Mouse (Mus musculus): ENCODE data around the gene Gm45521. TPM values are rescaled to one million over a fixed set of nuclear protein-coding genes. Genes with fewer than 3 reads are reported as not detected.
A peak's percentile ranks its signal among the peaks of the same experiment; 100 is the strongest.

The Gm45521 gene
- polyA plus RNA-seq, 1 experiment: not detected

DNA sequence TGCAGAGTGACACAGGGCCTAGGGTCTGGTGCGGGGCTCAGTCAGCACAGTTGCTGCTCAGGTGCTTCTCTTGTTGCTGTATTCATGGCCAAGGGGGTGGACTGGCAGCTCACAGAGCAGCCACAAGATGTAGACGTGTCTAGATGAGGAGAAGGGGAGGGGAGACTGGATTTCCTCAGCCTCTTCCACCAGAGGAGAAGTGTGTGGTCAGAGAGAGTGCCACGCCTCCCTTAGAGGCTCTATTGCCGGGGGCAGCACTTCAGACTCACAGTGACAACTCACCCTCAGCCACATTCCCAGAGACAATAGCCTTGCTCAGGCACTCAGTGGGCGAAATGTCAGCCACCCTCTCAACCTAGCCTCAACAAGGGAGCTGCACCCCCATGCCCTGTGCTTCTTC, 11.8 kb upstream of the Gm45521 start:
- Histone ChIP-seq H3K4me1 (ENCODE audit: control insufficient read depth, insufficient read depth, low read length) (0 out of 2 replicates have a peak, but pooled peaks cover 1% of the 10 kb centered on the region), H3K27ac (ENCODE audit: insufficient read depth, low read length) (no peak overlapping the region), H3K4me3 (ENCODE audit: insufficient read depth, low read length) (no peak overlapping the region)
- no peak for TF ChIP-seq CTCF (IDR thresholded peaks at IDR 0.05; ENCODE audit: extremely low read depth, insufficient read depth, low read length)
- no peak for TF ChIP-seq POLR2A (IDR thresholded peaks at IDR 0.05; ENCODE audit: extremely low read depth, insufficient read depth, low read length)

DNA sequence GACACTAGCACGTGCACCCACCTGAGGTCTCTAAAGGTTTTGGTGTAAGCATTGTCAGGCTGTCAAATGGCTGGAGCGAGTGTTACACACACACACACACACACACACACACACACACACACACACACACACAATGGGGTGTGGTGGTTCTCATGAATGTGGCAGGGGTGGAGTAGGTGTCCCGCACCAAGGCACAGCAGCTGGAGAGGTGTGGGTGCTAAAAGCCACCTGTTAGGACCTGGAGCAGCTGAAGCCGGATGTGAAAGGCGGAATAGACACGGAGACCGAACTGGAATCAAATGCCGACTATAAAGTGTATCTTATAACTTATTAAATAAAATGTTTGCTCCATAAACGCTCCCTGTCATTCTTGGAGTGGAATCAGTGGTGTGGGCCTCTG, 5.9 kb upstream of the Gm45521 start:
- no peaks in the 10 kb centered on the region for H3K4me1 ChIP-seq (ENCODE audit: control insufficient read depth, insufficient read depth, low read length)
- TF ChIP-seq CTCF (IDR thresholded peaks at IDR 0.05; ENCODE audit: extremely low read depth, insufficient read depth, low read length) (no peak), POLR2A (IDR thresholded peaks at IDR 0.05; ENCODE audit: extremely low read depth, insufficient read depth, low read length) (no peak)
- H3K27ac ChIP-seq (ENCODE audit: insufficient read depth, low read length): no peak overlapping the region
- no peak overlapping the region for H3K4me3 ChIP-seq (ENCODE audit: insufficient read depth, low read length)

DNA sequence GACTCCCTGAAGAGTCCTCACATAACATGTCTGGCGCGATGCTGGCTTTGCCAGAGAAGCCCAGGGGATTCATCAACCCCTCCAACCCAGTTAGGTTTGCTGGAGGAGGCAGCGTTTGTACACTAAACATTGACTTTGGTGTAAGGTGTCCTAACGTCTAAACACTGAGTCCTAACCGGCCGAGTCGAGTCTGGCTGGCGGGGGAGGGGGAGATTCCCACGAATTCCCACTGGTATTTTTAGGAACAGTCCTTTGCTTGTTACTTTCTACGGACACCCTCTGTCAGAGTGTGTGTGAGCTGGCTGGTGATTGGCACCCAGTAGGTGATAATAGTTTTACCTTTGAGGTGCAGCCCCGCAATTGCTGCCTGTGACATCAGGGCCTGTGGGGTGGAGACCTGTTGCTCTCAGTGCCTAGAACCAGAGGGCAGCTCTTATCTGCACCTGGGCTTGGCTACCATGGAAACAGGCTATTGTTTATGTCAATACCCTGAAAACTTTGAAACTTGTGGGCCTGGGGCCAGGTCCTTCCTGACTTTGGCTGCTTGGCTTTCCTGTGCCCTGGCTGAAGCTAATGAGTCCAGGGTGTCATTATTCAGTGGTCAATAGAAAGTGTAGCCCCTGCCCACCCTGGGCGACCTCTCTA, 4.4 kb upstream of the Gm45521 start:
- H3K4me3 ChIP-seq (ENCODE audit: insufficient read depth, low read length): no peak overlapping the region
- H3K27ac ChIP-seq (ENCODE audit: insufficient read depth, low read length): peak overlapping the region; percentile 84
- no peaks in the 10 kb centered on the region for H3K4me1 ChIP-seq (ENCODE audit: control insufficient read depth, insufficient read depth, low read length)
- no peak for TF ChIP-seq POLR2A (IDR thresholded peaks at IDR 0.05; ENCODE audit: extremely low read depth, insufficient read depth, low read length)
- TF ChIP-seq CTCF (IDR thresholded peaks at IDR 0.05; ENCODE audit: extremely low read depth, insufficient read depth, low read length): no peak

DNA sequence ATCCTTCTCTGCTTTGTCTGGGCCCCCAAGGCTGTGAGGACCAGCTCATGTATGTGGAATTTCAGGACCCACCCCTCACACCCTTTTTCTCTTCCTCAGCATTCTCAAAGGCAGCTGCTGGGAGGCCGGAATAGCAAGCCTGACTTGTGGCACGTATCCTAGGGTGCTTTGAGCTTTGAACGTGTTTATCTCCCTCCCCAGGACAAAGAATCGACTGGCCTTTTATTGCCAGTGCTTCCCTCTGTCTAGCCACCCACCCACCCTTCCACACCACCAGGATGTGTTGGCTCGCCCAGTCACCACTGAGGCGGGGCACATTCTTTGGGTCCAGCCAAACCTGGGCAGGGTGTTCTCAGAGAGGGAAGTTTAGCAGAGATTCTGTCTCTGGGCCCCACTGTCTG, 3.0 kb upstream of the Gm45521 start:
- Histone ChIP-seq H3K4me3 (ENCODE audit: insufficient read depth, low read length) (no peak overlapping the region), H3K27ac (ENCODE audit: insufficient read depth, low read length) (no peak overlapping the region), H3K4me1 (ENCODE audit: control insufficient read depth, insufficient read depth, low read length) (no peaks in the 10 kb centered on the region)
- TF ChIP-seq CTCF (IDR thresholded peaks at IDR 0.05; ENCODE audit: extremely low read depth, insufficient read depth, low read length): no peak
- TF ChIP-seq POLR2A (IDR thresholded peaks at IDR 0.05; ENCODE audit: extremely low read depth, insufficient read depth, low read length): no peak

DNA sequence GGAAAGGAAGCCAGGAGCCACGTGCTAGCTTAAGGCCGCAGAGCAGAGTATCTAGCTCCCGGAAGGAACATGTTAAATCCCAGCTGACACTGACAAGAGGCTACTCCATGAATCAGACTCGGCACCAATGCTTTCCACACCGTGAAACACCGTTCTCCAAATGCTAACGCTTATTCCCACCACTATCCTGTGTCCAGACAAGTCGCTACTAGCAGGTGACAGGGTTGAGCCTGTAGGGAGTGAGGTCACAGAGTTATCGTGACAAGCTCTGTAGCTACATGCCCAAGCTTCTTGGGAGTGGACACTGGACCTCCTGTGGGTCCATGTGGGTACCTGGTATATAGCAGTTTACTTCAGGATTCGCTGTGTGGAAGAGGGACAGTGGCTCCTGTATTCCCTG, 661 bp upstream of the Gm45521 start:
- Histone ChIP-seq H3K27ac (ENCODE audit: insufficient read depth, low read length) (no peak overlapping the region), H3K4me3 (ENCODE audit: insufficient read depth, low read length) (no peak overlapping the region), H3K4me1 (ENCODE audit: control insufficient read depth, insufficient read depth, low read length) (no peaks in the 10 kb centered on the region)
- TF ChIP-seq POLR2A (IDR thresholded peaks at IDR 0.05; ENCODE audit: extremely low read depth, insufficient read depth, low read length) (no peak), CTCF (IDR thresholded peaks at IDR 0.05; ENCODE audit: extremely low read depth, insufficient read depth, low read length) (no peak)

DNA sequence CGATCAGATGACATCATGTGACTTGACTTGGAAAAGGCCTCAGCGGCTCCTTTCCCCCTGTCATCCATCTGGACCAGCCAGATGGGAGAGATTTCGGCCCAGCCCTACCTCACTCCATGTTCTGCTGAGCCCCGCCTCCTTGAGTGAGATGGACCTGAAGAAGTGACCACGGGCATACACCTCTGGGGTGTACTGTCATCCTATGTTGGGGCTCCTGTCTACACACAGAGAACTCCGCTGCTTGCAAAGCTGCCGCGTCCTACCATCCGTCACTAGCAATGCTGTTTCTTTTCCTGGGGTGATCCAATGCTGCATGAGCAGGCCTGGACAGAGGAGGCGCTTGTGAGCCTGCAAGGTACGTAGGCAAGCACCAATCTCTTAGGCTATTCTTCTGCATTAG, 3.5 kb downstream of the Gm45521 start:
- TF ChIP-seq CTCF (IDR thresholded peaks at IDR 0.05; ENCODE audit: extremely low read depth, insufficient read depth, low read length): peak; percentile 56
- TF ChIP-seq POLR2A (IDR thresholded peaks at IDR 0.05; ENCODE audit: extremely low read depth, insufficient read depth, low read length): no peak
- Histone ChIP-seq H3K4me1 (ENCODE audit: control insufficient read depth, insufficient read depth, low read length) (no peaks in the 10 kb centered on the region), H3K4me3 (ENCODE audit: insufficient read depth, low read length) (no peak overlapping the region), H3K27ac (ENCODE audit: insufficient read depth, low read length) (no peak overlapping the region)

GRCm38 (mm10) chr14:7961714-7962113, 4.6 kb downstream of the Gm45521 start:
- Histone ChIP-seq H3K4me1 (ENCODE audit: control insufficient read depth, insufficient read depth, low read length) (no peaks in the 10 kb centered on the region), H3K4me3 (ENCODE audit: insufficient read depth, low read length) (no peak overlapping the region), H3K27ac (ENCODE audit: insufficient read depth, low read length) (no peak overlapping the region)
- TF ChIP-seq POLR2A (IDR thresholded peaks at IDR 0.05; ENCODE audit: extremely low read depth, insufficient read depth, low read length) (no peak), CTCF (IDR thresholded peaks at IDR 0.05; ENCODE audit: extremely low read depth, insufficient read depth, low read length) (no peak)

- Histone ChIP-seq H3K4me3 (ENCODE audit: insufficient read depth, low read length) (no peak overlapping the region), H3K27ac (ENCODE audit: insufficient read depth, low read length) (no peak overlapping the region), H3K4me1 (ENCODE audit: control insufficient read depth, insufficient read depth, low read length) (no peaks in the 10 kb centered on the region)
- TF ChIP-seq CTCF (IDR thresholded peaks at IDR 0.05; ENCODE audit: extremely low read depth, insufficient read depth, low read length): no peak
- no peak for TF ChIP-seq POLR2A (IDR thresholded peaks at IDR 0.05; ENCODE audit: extremely low read depth, insufficient read depth, low read length)
Measured at GRCm38 (mm10) chr14:7962626-7963025, 5.5 kb downstream of the Gm45521 start.

DNA sequence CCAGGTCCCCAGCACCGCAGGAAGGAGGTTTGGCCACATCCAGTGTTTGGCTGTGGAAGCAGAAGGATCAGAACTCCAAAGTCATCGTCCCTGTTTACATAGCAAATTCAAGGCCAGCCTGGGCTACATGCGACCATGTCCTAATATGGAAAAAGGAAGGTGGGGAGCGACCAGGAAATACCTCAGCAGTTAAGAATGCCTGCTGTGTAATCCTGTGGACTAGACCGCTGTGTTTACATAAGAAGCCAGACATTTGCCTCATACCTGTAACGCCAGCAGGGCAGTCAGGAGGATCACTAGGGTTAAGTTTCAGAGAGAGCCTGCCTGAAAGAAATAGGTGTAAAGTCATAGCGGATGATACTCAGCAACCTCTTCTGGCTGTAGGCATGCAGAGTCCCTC, 6.1 kb downstream of the Gm45521 start:
- H3K4me1 ChIP-seq (ENCODE audit: control insufficient read depth, insufficient read depth, low read length): no peaks in the 10 kb centered on the region
- no peak for TF ChIP-seq POLR2A (IDR thresholded peaks at IDR 0.05; ENCODE audit: extremely low read depth, insufficient read depth, low read length)
- no peak for TF ChIP-seq CTCF (IDR thresholded peaks at IDR 0.05; ENCODE audit: extremely low read depth, insufficient read depth, low read length)
- no peak overlapping the region for H3K27ac ChIP-seq (ENCODE audit: insufficient read depth, low read length)
- H3K4me3 ChIP-seq (ENCODE audit: insufficient read depth, low read length): no peak overlapping the region

DNA sequence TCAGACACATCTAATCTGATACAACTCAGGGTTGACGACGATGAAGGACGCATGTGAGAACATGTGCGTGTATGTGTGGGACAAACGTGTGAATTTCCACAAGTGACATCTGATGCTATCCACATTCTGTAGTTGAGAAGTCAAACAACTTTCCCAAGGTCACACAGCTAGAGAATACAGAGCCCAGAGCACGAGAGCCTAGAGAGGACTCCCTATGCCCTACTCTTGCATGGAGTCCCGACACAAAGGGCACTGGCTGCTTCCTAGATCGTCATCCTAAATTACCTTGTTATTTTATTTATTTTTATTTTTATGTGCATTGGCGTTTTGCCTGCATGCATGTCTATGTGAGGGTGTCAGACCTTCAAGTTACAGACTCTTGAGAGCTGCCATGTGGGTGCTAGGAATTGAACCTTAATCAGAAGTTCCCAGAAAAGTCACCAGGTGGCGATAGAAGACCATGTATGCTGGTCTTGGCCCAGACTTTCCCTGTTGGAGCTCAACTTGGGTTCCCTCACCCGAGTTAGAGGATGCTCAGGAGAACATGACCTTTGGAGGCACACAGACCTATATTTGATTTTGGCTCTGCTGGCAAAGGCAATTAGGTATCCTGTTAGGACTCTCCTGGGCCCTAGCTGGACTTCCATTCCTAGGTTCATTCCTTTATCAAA, 7.3 kb downstream of the Gm45521 start:
- TF ChIP-seq POLR2A (IDR thresholded peaks at IDR 0.05; ENCODE audit: extremely low read depth, insufficient read depth, low read length): no peak
- TF ChIP-seq CTCF (IDR thresholded peaks at IDR 0.05; ENCODE audit: extremely low read depth, insufficient read depth, low read length): peak; percentile 96

More for the DNA sequence above, 7.3 kb downstream of the Gm45521 start:
- no peak overlapping the region for H3K4me3 ChIP-seq (ENCODE audit: insufficient read depth, low read length)
- no peaks in the 10 kb centered on the region for H3K4me1 ChIP-seq (ENCODE audit: control insufficient read depth, insufficient read depth, low read length)
- no peak overlapping the region for H3K27ac ChIP-seq (ENCODE audit: insufficient read depth, low read length)
